Mouse (Mus musculus) E14TG2a.4 (cell line): ENCODE data around the gene Gna15.

Experiments used
- CTCF ChIP-seq: conservative IDR thresholded peaks from 2 replicates; pipeline ENCODE4 v1.5.1; 2014; ENCODE audit warnings: low read length
- NANOG ChIP-seq: IDR thresholded peaks from 2 replicates; pipeline ENCODE4 v1.6.1; 2014; ENCODE audit warnings: borderline replicate concordance, low read length, mixed read lengths
- POU5F1 ChIP-seq: IDR thresholded peaks from 2 replicates; pipeline ENCODE4 v1.6.1; 2014; ENCODE audit warnings: low read length, borderline replicate concordance

GRCm38 (mm10) chr10:81463531-81463930 lies 60.5 kb downstream of the Gna15 start:
- no peak for TF ChIP-seq POU5F1
- TF ChIP-seq CTCF = no peak
- no peak for TF ChIP-seq NANOG
